In genomic region chr16:29533641-29534040, GRCm38 (mm10) we compare ENCODE assay signal across 18 mouse cellular contexts. TPM values are rescaled to one million over a fixed set of nuclear protein-coding genes. Genes with fewer than 3 reads are reported as not detected.
"Had no signal": no experiment of that assay in that cellular context is flagged by ENCODE, and none has a peak within 500 bp of the region (broad histone marks: within the 10 kb centered on the region; RNA-seq: fewer than 3 reads in every experiment).

No protein-coding gene starts in this region.

- DNase-seq: gastrocnemius, postnatal 14 days; gastrocnemius, postnatal 36 days; heart, adult 11 months; heart, adult 2 months; heart, postnatal 14 days; heart, postnatal 36 days; kidney, adult 11 months; kidney, adult 2 months; kidney, adult 9 months; kidney, postnatal 14 days; kidney, postnatal 36 days; layer of hippocampus, adult 9-11 months; layer of hippocampus, postnatal 36 days; left cerebral cortex, postnatal 4 days had no signal

RNA-seq across cellular contexts. Expression of gene Atp13a4, which starts 11.0 kb away (rescaled TPM):
- total RNA-seq: gastrocnemius, adult 18-20 months; gastrocnemius, adult 8-10 months; gastrocnemius, postnatal 14 days; gastrocnemius, postnatal 36 days; heart, adult 2 months; heart, postnatal 14 days; heart, postnatal 36 days; hematopoietic stem cell, adult 5-6 weeks; liver, adult 2 months had no signal
